Mouse (Mus musculus) MEL-GATA-1-ER (cell line): ENCODE results near the gene Rbms1.

ENCODE experiments used
- DNase-seq: peaks from one replicate; pipeline ENCODE4 v3.0.0-alpha.2; 2012; ENCODE audit warnings: low read depth; ENCODE audit errors: extremely low read depth

Rbms1 gene

DNA sequence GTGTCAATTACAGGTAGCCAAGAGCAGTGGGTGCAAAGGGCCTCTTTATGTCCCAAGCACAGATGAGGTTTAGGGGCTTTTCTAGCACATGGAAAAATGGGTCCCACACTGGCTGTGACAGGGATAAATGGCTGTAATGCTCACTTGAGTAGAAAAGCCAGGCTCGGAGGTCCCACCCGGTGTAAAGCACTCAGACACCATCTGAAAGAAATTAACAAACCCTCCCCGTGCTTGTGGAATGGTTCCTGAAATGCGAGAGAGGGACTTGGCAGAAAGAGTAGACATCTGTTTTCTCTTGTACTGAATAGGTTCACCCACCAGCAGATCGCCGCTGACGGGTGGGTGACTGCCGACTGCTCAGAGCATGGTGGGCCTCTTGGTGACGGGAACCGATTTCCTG is 176.7 kb downstream of the Rbms1 start:
- DNase-seq = no peak

GRCm38 (mm10) chr2:60774501-60774900 is 188.5 kb downstream of the Rbms1 start:
- DNase-seq = peak; percentile 48

DNA sequence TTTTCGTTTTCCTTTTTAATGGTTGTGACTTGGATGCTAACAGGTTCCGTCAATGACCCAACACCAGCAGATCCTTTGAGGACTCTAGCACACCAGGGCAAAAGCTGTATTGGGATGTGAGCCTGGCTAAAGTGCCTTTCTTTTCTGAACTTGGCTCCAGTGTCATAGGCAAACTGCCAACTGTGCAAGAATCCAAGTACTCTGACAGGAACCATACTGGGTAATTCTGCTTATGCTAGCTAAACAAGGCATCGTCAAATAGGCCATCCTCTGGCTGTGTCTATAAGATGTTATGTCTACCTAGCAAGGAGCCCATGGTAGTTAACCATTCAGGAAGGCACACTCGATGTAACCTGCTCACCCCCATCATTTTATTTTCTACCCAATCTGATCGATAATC is 189.4 kb downstream of the Rbms1 start:
- no peak for DNase-seq

GRCm38 (mm10) chr2:60766420-60766819 is 196.6 kb downstream of the Rbms1 start:
- no peak for DNase-seq

DNA sequence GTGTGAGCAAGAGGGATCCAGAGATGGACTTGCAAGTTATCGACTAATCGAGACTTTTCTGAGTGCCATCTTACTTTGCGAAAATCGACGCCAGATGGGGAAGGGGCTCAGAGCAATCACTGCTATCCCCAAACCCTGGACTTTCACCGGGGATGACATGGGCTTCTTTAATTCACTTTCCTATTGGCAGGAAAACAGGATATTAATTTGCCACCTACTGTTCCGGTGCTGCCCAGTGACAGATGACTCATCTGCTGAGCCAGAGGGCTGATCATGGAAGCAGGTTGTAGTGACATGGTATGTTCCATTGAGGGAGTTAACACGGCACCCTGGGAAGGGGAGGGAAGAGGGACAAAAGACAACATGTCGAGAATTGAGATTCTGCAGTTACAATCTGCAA is 206.8 kb downstream of the Rbms1 start:
- DNase-seq = no peak

DNA sequence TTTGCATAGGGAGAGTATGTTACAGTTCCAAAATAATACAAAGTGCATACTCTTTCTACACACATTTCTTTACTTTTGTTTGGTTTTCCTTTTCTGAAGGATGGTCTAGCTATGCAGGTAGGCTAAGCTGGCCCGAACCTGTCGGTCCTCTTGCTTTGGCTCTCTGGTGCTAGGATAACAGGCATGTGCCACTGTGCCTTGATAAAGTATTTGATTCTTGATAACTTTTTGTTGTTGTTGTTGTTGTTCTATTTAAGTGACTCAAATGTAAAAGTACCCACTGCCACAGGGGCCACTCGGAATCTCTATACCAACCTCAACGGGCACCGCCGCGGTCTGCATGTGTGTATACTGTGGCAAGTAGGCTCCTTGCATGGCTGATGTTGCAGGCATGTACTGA is 207.9 kb downstream of the Rbms1 start:
- DNase-seq = no peak

DNA sequence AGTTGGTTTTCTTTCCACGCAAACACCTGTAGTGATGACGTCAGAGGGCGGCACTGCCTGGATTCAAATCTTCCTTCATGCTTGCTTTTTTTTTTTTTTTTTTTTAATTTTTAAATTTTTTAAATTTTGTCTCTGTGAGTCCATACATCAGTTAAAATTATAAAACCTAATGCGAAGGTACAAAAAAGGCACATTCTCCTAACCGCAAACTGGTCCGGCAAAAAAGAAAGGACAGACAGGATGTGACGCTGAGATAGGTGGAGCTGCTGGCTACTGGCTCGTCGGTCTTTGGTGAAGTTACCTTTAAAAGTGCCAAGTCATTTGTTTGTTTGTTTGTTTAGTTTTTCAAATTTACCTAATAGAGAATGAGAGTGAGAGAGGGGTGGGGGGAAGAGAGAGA is 211.7 kb downstream of the Rbms1 start:
- DNase-seq = no peak

GRCm38 (mm10) chr2:60750591-60750990 is 212.4 kb downstream of the Rbms1 start:
- DNase-seq = no peak

DNA sequence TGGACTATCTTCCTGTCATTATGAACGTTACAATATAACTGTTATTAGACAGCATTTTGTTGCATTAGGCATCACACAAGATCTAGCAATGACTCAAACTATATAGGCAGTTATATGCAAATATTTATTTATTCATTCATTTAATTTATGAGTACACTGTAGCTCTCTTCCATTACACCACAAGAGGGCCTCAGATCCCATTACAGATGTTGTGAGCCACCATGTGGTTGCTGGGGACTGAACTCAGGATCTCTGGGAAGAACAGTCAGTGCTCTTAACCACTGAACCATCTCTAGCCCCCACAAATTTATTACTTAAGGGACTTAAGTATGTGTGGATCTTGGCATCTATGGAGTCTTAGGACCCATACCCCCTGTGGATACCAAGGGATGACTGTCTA is 214.4 kb downstream of the Rbms1 start:
- DNase-seq = peak; percentile 1

DNA sequence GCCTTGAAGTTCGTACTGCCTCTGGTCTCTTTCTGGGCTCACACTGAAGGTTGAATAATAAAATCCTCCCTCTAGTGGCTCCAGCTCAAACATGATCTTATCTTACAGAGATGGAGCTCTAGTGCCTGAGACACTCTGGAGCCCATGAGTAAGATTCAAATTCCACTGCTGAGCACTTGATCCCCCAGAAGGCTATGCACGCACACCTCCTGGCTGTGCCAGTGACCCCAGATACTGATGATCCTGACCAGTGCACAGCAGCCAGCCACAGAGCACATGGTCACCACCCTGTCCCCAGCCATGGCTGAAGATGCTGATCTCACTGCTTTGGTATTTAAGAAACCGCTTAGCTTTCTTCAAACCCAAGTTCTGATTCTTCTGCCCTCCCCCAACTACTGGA is 215.4 kb downstream of the Rbms1 start:
- DNase-seq = no peak

DNA sequence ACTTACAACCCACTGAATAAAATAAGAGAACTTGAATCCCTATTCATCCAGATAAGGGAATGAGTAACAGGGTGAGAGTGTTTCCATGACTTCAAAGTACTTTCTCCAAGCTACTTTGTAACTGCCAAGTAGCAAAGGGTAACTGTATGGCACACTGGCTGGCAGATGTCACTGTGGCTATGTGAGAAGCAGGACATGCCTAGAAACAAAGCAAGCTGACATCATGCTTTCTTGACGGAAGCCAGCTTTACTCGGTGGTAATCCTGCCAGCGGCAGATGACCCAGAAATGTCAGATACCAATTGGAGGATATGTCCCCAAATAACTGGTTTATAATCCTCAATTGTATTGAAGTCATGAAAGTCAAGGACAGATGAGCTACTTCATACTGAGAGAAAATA is 218.3 kb downstream of the Rbms1 start:
- DNase-seq = no peak

DNA sequence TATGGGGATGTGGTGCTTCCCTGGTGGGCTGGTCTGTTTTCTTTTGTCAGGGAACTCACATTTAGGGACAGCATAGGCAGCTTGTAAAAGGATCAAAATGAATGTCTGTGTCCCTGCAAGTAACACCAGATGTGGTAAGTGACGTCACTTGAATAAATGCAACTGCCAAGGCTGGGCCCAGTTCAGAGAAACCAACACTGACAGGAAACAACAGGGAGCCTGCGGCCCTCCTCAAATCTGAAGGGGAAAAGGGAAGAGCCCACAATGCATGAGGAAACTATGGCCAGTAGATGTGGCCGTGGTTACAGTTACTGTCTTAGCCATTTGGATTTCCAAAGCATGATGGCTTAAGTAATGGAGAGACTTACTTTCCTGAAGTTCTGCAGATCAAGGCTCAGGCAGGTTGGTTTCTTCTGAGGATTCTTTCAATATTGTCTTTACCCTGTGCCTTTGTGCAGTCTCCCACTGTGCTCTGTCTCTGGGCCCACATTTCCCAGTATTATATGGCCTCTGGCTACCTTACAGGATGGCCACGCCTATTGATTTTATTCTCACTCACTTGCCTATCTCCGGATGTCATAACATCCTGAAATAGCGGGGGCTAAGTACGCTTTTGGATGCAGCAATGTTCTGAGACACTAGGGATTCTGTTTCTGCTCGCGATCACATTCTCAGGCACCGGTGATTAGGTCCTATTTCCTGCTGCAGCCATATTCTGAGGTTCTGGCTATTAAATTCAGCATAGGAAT is 223.4 kb downstream of the Rbms1 start:
- DNase-seq = no peak

DNA sequence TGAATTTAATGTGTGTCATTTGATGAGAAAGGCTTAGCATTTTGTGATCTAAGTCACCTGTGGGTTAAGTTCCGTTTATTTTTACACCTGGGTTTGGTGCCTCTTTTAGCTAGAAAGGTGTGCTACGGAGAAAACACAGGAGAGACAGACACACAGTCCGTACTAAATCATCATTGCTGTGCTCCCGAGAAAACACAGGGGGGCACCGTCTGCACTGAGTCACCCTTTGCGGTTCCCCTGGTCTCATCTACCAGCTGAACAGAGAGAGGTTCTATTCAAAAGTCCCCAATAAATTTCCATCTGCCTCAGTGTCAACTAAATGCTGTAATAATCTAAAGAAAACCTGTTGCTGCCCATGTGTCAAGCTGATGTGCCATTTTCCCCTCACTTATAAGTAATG is 232.1 kb downstream of the Rbms1 start:
- no peak for DNase-seq

DNA sequence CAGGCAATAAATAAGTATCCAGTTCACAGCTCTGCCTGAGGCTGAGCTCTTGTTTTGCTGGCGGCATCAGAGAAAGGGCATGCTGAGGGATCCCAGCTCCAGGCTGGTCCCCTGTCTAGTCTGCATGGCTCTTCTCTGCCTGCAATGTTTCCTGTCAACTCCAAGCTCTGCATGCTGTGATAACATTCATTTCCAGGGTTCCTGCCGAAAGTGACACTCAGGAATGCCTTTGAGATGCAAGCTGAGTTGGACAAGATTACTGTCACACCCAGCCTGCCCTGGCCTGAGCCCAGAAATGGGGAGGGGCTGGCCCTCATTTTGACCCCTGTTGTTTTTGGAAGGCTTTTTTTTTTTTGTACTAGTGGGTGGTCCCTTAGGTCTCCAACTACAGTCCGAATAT is 233.0 kb downstream of the Rbms1 start:
- no peak for DNase-seq

- DNase-seq = no peak
Measured at GRCm38 (mm10) chr2:60728902-60729585, 233.9 kb downstream of the Rbms1 start.

DNA sequence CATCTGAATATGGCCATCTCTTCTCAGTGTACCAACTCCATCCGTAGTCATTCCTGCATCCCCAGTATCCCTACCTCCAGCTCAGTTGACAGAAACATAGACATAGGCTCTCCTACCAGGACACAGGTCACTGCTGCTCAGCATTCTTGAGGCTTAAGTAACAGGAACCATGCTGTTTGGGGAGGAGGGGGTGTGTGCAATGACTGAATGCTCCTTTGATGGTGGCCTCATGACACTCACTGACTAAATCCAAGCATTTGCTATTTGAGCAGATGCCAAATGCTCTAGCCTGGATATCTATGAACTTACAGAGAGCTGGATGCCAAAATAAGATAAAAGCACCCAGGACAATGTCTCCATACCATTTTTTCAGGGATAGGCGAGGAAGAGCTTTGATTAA is 238.3 kb downstream of the Rbms1 start:
- no peak for DNase-seq

- DNase-seq = no peak
Measured at GRCm38 (mm10) chr2:60722967-60723366, 240.0 kb downstream of the Rbms1 start.

GRCm38 (mm10) chr2:60722514-60722913 is 240.5 kb downstream of the Rbms1 start, which contains the start of gene Itgb6:
Gene Itgb6 (minus strand): TSS chr2:60722643.
- no peak for DNase-seq

- DNase-seq = peak; percentile 10
Measured at GRCm38 (mm10) chr2:60720906-60721305, 242.1 kb downstream of the Rbms1 start.

GRCm38 (mm10) chr2:60720205-60720604 is 242.8 kb downstream of the Rbms1 start:
- no peak for DNase-seq

DNA sequence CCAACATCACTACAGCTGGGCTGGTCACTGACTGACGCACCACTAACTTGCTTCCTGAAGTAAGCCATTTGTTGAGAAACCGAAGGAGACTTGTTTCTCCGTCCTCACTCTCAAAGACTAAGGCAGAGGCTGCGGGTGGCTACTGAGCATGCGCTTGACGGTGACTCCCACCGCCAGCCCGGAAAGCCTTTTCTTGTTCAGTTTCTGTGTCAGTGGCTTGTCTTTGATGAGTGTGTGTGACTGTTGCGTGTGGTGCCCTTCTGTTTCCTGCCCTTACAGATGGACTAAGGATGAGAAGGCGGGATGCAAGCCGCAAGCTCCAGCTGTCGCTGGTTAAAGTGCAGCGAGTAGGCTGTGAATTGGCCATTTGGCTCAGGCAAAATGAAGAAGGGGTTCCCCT is 245.6 kb downstream of the Rbms1 start:
- DNase-seq = no peak

DNA sequence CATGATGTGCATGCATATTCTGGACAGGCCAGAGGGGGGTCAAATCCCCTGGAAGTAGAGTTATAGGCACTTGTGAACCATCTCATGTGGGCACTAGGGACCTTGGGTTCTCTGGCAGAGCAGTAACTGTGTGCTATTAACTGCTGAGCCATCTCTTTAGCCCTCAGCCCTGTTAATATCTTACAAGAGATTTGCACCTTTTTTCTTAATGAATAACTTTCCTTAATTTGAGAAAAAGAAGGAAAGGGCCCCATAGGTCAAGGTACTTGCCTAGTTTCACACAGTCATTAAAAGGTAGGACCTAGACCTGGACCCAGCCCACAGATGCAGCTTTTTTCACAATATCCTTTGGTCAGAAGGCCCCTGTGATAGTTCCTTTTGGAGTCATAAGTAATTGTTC is 246.4 kb downstream of the Rbms1 start:
- no peak for DNase-seq

- DNase-seq = no peak
Measured at GRCm38 (mm10) chr2:60715771-60716170, 247.2 kb downstream of the Rbms1 start.
